Mouse (Mus musculus): ENCODE results near the gene Gal. TPM values are rescaled to one million over a fixed set of nuclear protein-coding genes. Genes with fewer than 3 reads are reported as not detected.
A peak's percentile ranks its signal among the peaks of the same experiment; 100 is the strongest.

Gene Gal
- total RNA-seq, 4 experiments from 2014 or later, result 72.9 to 102 (median 81.8) TPM

- DNase-seq, result no peak
These were observed 8.6 kb downstream of the Gal start for GRCm38 (mm10) chr19:3405531-3406281.

- DNase-seq, result no peak
These were observed 10.3 kb downstream of the Gal start for GRCm38 (mm10) chr19:3404030-3404429.

GRCm38 (mm10) chr19:3402390-3402789 is 12.0 kb downstream of the Gal start:
- DNase-seq, result no peak

GRCm38 (mm10) chr19:3401943-3402342 is 12.4 kb downstream of the Gal start:
- DNase-seq, result no peak

- DNase-seq, result no peak
These were observed 12.8 kb downstream of the Gal start for GRCm38 (mm10) chr19:3401504-3401903.

GRCm38 (mm10) chr19:3400057-3400456 is 14.3 kb downstream of the Gal start:
- DNase-seq, result no peak

- DNase-seq, result no peak
These were observed 20.1 kb downstream of the Gal start for GRCm38 (mm10) chr19:3394216-3394615.

GRCm38 (mm10) chr19:3392384-3392783 is 22.0 kb downstream of the Gal start:
- no peak for DNase-seq

GRCm38 (mm10) chr19:3389089-3389488 is 25.3 kb downstream of the Gal start:
- DNase-seq, result peak; percentile 86

- DNase-seq, result peak; percentile 88
These were observed 25.7 kb downstream of the Gal start, which contains the start of gene Tesmin for GRCm38 (mm10) chr19:3388629-3389057. Gene Tesmin, plus strand, starts transcription at chr19:3388857.

- DNase-seq, result no peak
These were observed 26.3 kb downstream of the Gal start for GRCm38 (mm10) chr19:3388061-3388460.

GRCm38 (mm10) chr19:3378614-3379013 is 35.7 kb downstream of the Gal start:
- DNase-seq, result no peak

GRCm38 (mm10) chr19:3376966-3377715 is 37.2 kb downstream of the Gal start:
- DNase-seq, result peak; percentile 56

- DNase-seq, result no peak
These were observed 38.3 kb downstream of the Gal start for GRCm38 (mm10) chr19:3375945-3376495.

GRCm38 (mm10) chr19:3374028-3374427 is 40.3 kb downstream of the Gal start:
- DNase-seq, result no peak

GRCm38 (mm10) chr19:3373380-3373779 is 41.0 kb downstream of the Gal start:
- DNase-seq, result no peak

GRCm38 (mm10) chr19:3368276-3368675 is 46.1 kb downstream of the Gal start:
- no peak for DNase-seq

GRCm38 (mm10) chr19:3365089-3365488 is 49.3 kb downstream of the Gal start:
- no peak for DNase-seq

- no peak for DNase-seq
These were observed 50.8 kb downstream of the Gal start for GRCm38 (mm10) chr19:3363510-3363909.
